Mouse (Mus musculus) C3H10T1/2 (cell line): ENCODE results near the gene Lepr. TPM values are rescaled to one million over a fixed set of nuclear protein-coding genes. Genes with fewer than 3 reads are reported as not detected.

Experiments
- polyA plus RNA-seq, 2 experiments: library from polyadenylated mRNA; unstranded; fragments of >200 nt; fragmentation: generic; extraction: Trizol; gene quantifications; one replicate each; pipeline ENCODE4 v1.2.1; 2012; ENCODE audit warnings: missing spikeins in 2 of 2

Gene Lepr
- under 1 TPM in 1 of 2 experiments, not detected in 1; 0.06 TPM for polyA plus RNA-seq

GRCm38 (mm10) chr4:101717367-101718121 lies at the start of gene Lepr:
Gene Lepr, plus strand, starts transcription at chr4:101717404.

GRCm38 (mm10) chr4:101843923-101844322 lies 126.7 kb downstream of the Lepr start, which contains the start of gene B020004J07Rik:
Gene B020004J07Rik, minus strand, starts transcription at chr4:101844023.

Other genes with a start within 250 kb of the Lepr start
- not detected for gene Dnajc6, start 220.8 kb upstream of the Lepr start, polyA plus RNA-seq
- gene Leprot, start 69.7 kb upstream of the Lepr start, polyA plus RNA-seq = 10 to 100 TPM in 1 of 2 experiments, 1 to 10 TPM in 1; 7.2 to 57.5 TPM
- not detected for gene B020004J07Rik, start 126.6 kb downstream of the Lepr start, polyA plus RNA-seq
- gene C130073F10Rik, start 176.4 kb downstream of the Lepr start, polyA plus RNA-seq = not detected
- gene Gm12800, start 191.7 kb downstream of the Lepr start, polyA plus RNA-seq = not detected
- gene Gm12794, start 223.0 kb downstream of the Lepr start, polyA plus RNA-seq = not detected